Mouse (Mus musculus): ENCODE data around the gene Grrp1.

GRCm38 (mm10) chr4:134293061-134293691 is 39.3 kb upstream of the Grrp1 start:
- no peak for TF ChIP-seq CTCF (IDR thresholded peaks at IDR 0.05; ENCODE audit: low read depth)
- no peak for TF ChIP-seq EP300 (optimal IDR thresholded peaks at IDR 0.05)

Data from stomach, postnatal 0 days (tissue).